Mouse (Mus musculus) CH12.LX (cell line): ENCODE measurements at regions not wholly inside any gene's neighbourhood (a gene's known extent, or its start where the extent isn't known, plus 50 kb on each side); places are given as distances from the start of the nearest gene placed in this dataset.
A peak's percentile ranks its signal among the peaks of the same experiment; 100 is the strongest.
"Not testable (repeated sequence)": the region's sequence is repeated elsewhere in the genome, so short reads cannot be mapped to it uniquely, and the experiment has no call there.

Experiments
- DNase-seq: peaks from one replicate; pipeline ENCODE4 v3.0.0-alpha.2; 2013; ENCODE audit errors: extremely low read depth
- H3K27ac ChIP-seq: 2 replicates; pipeline ENCODE4 v1.5.1; 2012; ENCODE audit warnings: low read depth, mild to moderate bottlenecking, control low read depth, moderate library complexity; ENCODE audit not compliant: insufficient read depth
- H3K27me3 ChIP-seq: replicated peaks from 2 replicates; pipeline ENCODE3; 2012; ENCODE audit warnings: inconsistent platforms
- H3K36me3 ChIP-seq, 2 experiments: replicated peaks in 1 of 2; 2 replicates each; pipeline versions ENCODE3 to v1.6.1; 2012; ENCODE audit warnings: inconsistent platforms in 1 of 2, low read length in 1 of 2, mild to moderate bottlenecking in 1 of 2, mixed read lengths in 1 of 2, moderate library complexity in 1 of 2; ENCODE audit not compliant: control insufficient read depth in 1 of 2, insufficient read depth in 1 of 2
- H3K4me1 ChIP-seq, 2 experiments: 2 replicates each; pipeline ENCODE4 v1.6.1; 2012; ENCODE audit warnings: inconsistent platforms in 1 of 2, moderate library complexity in 1 of 2; ENCODE audit not compliant: insufficient read depth in 2 of 2, control insufficient read depth in 1 of 2
- H3K4me2 ChIP-seq: 2 replicates; pipeline ENCODE4 v1.6.1; 2012; ENCODE audit warnings: low read depth, mild to moderate bottlenecking, control low read depth; ENCODE audit not compliant: poor library complexity, insufficient read depth, severe bottlenecking
- H3K4me3 ChIP-seq, 3 experiments: fragments of 150-350 bp in 1 of 3; sonication (generic) in 1 of 3; replicated peaks in 1 of 3; 2 replicates each; pipeline versions ENCODE3 to v1.5.1; 2011 to 2012; ENCODE audit warnings: low read depth in 2 of 3, low read length in 2 of 3, mild to moderate bottlenecking in 2 of 3, moderate library complexity in 2 of 3, control low read depth in 1 of 3, improper control_type of control experiment in 1 of 3, inconsistent platforms in 1 of 3, mixed read lengths in 1 of 3; ENCODE audit not compliant: poor library complexity in 1 of 3
- H3K79me2 ChIP-seq: replicated peaks from 2 replicates; pipeline ENCODE4 v1.6.1; 2012; ENCODE audit warnings: mild to moderate bottlenecking, moderate library complexity; ENCODE audit not compliant: control insufficient read depth, poor library complexity, insufficient read depth, severe bottlenecking; ENCODE audit errors: extremely low read depth
- H3K9ac ChIP-seq: 2 replicates; pipeline ENCODE4 v1.6.1; 2012; ENCODE audit warnings: low read depth, mild to moderate bottlenecking, control low read depth, moderate library complexity; ENCODE audit not compliant: insufficient read depth
- H3K9me3 ChIP-seq: replicated peaks from 2 replicates; pipeline ENCODE3; 2012; ENCODE audit warnings: low read length, inconsistent platforms, mixed read lengths
- CHD2 ChIP-seq: IDR thresholded peaks from 2 replicates; pipeline ENCODE4 v1.6.1; 2011; ENCODE audit warnings: low read length, improper control_type of control experiment
- E2F4 ChIP-seq: IDR thresholded peaks from 2 replicates; pipeline ENCODE4 v1.6.1; 2011; ENCODE audit warnings: low read depth, low read length, improper control_type of control experiment; ENCODE audit not compliant: insufficient replicate concordance
- IRF4 ChIP-seq: IDR thresholded peaks from 2 replicates; pipeline ENCODE4 v1.6.1; 2014; ENCODE audit warnings: low read depth, mild to moderate bottlenecking, inconsistent platforms, low read length, improper control_type of control experiment
- MXI1 ChIP-seq: IDR thresholded peaks from 2 replicates; pipeline ENCODE4 v1.6.1; 2011; ENCODE audit warnings: mild to moderate bottlenecking, low read depth, low read length, improper control_type of control experiment
- MYC ChIP-seq: IDR thresholded peaks from 2 replicates; pipeline ENCODE4 v1.6.1; 2011; ENCODE audit warnings: low read depth, mild to moderate bottlenecking, improper control_type of control experiment, low read length
- POLR2AphosphoS2 ChIP-seq: IDR thresholded peaks from 2 replicates; pipeline ENCODE4 v1.6.1; 2011; ENCODE audit warnings: low read depth, low read length, improper control_type of control experiment
- RAD21 ChIP-seq: IDR thresholded peaks from 2 replicates; pipeline ENCODE4 v1.6.1; 2011; ENCODE audit warnings: low read depth, mild to moderate bottlenecking, low read length, improper control_type of control experiment, moderate library complexity
- SIN3A ChIP-seq: IDR thresholded peaks from 2 replicates; pipeline ENCODE4 v1.6.1; 2012; ENCODE audit warnings: low read length, improper control_type of control experiment, inconsistent platforms
- TCF12 ChIP-seq: IDR thresholded peaks from 2 replicates; pipeline ENCODE4 v1.6.1; 2014; ENCODE audit warnings: low read depth, mild to moderate bottlenecking, inconsistent platforms, low read length, improper control_type of control experiment
- USF2 ChIP-seq: conservative IDR thresholded peaks from 2 replicates; pipeline ENCODE4 v1.6.1; 2011; ENCODE audit warnings: low read depth, low read length, improper control_type of control experiment
- ZKSCAN1 ChIP-seq: IDR thresholded peaks from 2 replicates; pipeline ENCODE4 v1.6.1; 2012; ENCODE audit warnings: low read depth, inconsistent platforms, low read length, improper control_type of control experiment, borderline replicate concordance
- ZNF384 ChIP-seq: IDR thresholded peaks from 2 replicates; pipeline ENCODE4 v1.6.1; 2012; ENCODE audit warnings: low read depth, low read length, improper control_type of control experiment, inconsistent platforms
- dilution Hi-C: fragments of 300-500 bp; cut with MboI; formaldehyde crosslinking; loops from 2 replicates; pipeline ENCODE4 v1.14.3; 2020; ENCODE audit warnings: low sequenced_read_pairs; ENCODE audit not compliant: extremely low pct_unique_long_range_greater_than_20kb, extremely low pct_ligation_motif_present
- in situ Hi-C: fragments of 300-500 bp; cut with MboI; formaldehyde crosslinking; loops from 3 replicates; pipeline ENCODE4 v1.14.3; 2019; ENCODE audit warnings: low sequenced_read_pairs, low pct_ligation_motif_present, low pct_unique_long_range_greater_than_20kb, mixed read lengths

- Histone ChIP-seq H3K4me1 (peaks cover 8 to 18% of the 10 kb centered on the region in 2 experiments), H3K27ac (no peak overlapping the region), H3K9ac (no peak overlapping the region), H3K4me3 (no peak overlapping the region), H3K4me2 (peak overlapping the region; percentile 5; the same call in 1 of the 2 replicates), H3K79me2 (no peaks in the 10 kb centered on the region), H3K9me3 (no peaks in the 10 kb centered on the region), H3K27me3 (no peaks in the 10 kb centered on the region), H3K36me3 (no peaks in the 10 kb centered on the region)
- no peak for TF ChIP-seq POLR2AphosphoS2
- no peak for TF ChIP-seq MYC
- TF ChIP-seq E2F4: no peak
- no peak for DNase-seq
- in situ Hi-C loops (no loop called here), dilution Hi-C loops (no loop called here)
Observed at GRCm38 (mm10) chr17:84859916-84860315, 69.3 kb upstream of the Lrpprc start.

GRCm38 (mm10) chr17:84860835-84861234 lies 70.2 kb upstream of the Lrpprc start:
- TF ChIP-seq USF2 (no peak), TCF12 (no peak), SIN3A (no peak), ZKSCAN1 (no peak), RAD21 (no peak), MXI1 (no peak), IRF4 (no peak), CHD2 (no peak)

GRCm38 (mm10) chr17:84864231-84864630 lies 73.6 kb upstream of the Lrpprc start:
- dilution Hi-C loops, H3K9ac ChIP-seq, H3K4me2 ChIP-seq, H3K27me3 ChIP-seq, H3K4me3 ChIP-seq, H3K9me3 ChIP-seq, H3K36me3 ChIP-seq, in situ Hi-C loops, H3K27ac ChIP-seq, H3K4me1 ChIP-seq, DNase-seq, H3K79me2 ChIP-seq: not testable (repeated sequence)
- 0 out of 2 replicates have a peak, but pooled peaks have one; percentile 9 for TF ChIP-seq ZNF384

More at GRCm38 (mm10) chr17:84860835-84861234, 70.2 kb upstream of the Lrpprc start:
- no peaks in the 10 kb centered on the region for H3K9me3 ChIP-seq
- no peaks in the 10 kb centered on the region for H3K27me3 ChIP-seq
- H3K79me2 ChIP-seq: no peaks in the 10 kb centered on the region
- H3K4me2 ChIP-seq: no peak overlapping the region
- no peak overlapping the region for H3K27ac ChIP-seq
- no peaks in the 10 kb centered on the region for H3K36me3 ChIP-seq
- H3K4me1 ChIP-seq: peaks cover 7 to 11% of the 10 kb centered on the region in 2 experiments
- dilution Hi-C loops: no loop called here
- DNase-seq: no peak
- no peak overlapping the region for H3K9ac ChIP-seq
- H3K4me3 ChIP-seq: no peak overlapping the region
- in situ Hi-C loops: no loop called here
